Mouse (Mus musculus) thymus, postnatal 25 days (tissue): ENCODE measurements around the gene Hoxd12.

Experiments
- DNase-seq: peaks from one replicate; pipeline ENCODE4 v3.0.0; 2022

Hoxd12 gene

DNA sequence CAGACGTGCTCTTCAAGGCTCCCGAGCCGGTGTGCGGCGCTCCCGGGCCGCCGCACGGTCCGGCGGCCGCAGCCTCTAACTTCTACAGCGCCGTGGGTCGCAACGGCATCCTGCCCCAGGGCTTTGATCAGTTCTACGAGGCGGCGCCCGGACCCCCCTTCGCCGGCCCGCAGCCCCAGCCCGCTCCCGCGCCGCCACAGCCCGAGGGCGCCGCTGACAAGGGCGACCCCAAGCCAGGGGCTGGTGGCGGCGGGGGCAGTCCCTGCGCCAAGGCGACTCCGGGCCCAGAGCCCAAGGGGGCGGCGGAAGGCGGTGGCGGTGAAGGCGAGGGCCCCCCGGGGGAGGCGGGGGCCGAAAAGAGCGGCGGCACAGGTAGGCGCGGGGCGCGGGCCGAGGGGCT lies 8.0 kb downstream of the Hoxd12 start:
- DNase-seq: no peak

DNA sequence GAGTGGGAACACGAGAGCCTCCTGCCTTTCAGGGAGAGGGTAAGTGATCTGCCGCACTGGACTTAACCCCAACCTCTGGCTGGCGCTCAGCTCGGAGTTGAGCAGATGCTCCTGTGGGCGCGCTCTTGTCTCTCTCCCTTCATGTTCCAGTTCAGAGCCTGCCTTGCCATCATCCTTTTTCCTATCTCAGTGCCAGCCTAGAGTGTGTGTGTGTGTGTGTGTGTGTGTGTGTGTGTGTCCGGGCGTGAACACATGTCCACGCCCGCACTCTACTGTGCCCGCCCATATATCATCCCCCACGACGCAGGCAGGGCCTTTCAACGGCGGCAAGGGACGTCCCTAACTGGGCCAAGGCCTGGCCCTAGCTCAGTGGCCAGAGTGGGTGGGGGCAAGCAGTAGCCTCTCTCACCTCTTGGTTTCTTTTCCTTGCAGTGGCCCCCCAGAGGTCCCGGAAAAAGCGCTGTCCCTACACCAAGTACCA lies 8.7 kb downstream of the Hoxd12 start:
- DNase-seq: no peak

DNA sequence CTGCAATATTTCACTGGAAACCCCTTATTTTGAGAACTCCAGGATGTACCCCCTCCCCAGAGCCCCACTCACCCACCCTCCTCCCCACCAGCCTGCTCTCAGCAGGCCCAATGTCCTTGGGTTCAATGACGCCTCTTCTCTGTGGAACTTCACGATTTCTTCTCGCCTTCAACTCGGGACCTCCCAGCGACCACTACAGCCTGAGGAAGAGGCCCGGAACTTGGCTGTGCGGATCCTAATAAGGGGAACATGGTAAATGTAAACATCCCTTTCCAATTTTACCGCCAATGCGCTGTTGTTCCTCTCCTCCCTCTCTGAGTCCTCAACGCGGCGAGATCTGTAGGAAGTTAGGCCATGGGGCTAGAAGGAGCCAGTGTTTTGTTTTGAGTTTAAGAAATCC lies 9.3 kb downstream of the Hoxd12 start:
- DNase-seq: no peak

DNA sequence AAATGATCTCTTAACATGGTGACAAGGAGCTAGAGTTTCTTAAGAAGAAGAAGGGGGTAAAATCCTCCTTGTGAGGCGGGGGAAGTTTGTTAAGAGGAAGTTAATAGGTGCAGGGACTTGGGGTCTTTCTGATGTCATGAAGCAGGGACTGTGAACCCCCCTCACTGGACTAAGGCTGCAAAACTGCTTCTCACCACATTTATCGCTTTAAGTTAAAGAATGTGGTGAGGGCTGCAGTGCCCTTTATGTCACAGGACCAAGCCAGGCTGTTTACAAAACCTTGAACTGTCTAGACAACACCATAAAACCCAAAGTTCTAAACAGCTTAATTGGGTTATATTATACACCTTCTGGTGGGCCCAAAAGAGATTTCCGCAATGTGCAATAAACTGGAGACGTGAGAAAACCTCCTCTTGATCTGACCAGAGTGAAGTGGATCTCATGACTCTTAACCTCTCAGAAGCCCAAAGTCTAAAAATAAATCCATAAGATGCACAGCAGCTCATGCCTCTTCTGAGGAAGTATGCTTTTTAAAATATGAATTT lies 10.3 kb downstream of the Hoxd12 start:
- no peak for DNase-seq

DNA sequence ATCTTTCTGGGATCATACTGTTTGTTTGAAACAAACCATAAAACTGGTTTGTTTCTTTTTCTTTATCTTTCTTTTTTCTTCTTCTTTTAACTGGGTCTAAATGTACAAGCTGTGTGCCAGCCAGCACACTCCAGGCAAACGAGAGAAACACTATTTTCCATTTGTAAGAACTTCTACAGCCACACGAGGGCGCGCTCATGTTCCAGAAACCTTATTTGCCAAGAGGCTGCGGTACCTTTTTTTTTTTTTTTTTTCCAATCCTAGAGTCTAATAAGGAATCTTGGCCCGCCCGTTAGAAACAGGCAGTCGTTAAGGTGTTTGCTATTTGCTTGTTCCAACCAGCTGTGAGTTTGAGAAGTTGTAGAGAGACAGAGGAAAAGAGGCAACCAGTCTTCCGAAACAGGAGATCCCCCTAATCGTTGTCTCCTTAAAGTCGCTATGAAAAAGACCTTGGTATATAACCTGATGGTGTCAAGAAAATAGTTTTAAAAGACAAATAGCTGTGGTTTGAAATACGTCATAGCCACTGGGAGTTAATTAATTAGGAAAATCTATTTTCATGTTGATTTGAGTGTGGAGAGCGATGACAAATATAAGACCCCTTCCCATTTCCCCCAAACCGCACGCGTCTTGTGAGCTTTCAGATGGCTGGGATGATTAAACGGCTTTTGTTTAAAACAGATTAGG lies 11.6 kb downstream of the Hoxd12 start:
- no peak for DNase-seq

DNA sequence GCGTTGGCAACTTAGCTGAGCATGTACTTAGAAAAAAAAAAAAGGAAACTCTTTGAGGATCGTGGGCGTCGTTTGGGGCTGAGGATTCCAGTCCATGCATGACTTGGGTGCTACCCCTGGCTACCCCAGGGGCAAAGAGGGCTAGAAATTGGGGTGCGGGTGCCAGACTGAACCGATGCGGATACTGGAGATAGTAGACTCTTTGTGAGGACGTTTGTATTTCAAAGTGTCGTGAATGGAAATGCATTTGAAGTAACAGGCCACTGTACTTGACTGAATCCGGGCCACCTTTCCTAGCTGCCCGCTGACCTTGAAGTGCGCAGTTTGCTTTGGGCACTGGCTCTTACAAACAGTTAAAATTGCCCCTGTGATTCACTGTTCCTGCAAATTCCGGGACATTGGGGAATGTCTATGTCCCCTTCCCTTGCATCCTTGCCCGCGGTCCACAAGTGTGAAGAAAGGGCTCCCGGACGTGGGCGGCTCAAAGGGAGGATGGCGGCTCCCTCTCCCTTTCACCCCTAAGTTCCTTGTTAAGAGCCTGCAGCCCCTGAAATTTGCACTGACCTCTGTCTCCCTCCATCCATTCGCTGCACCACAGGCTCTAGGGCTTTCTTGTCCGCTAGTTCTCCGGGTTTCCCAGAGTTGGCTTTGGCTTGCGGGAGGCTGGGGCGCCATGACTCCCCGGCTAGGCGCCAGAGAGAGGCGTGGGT lies 12.3 kb downstream of the Hoxd12 start:
- DNase-seq: no peak

DNA sequence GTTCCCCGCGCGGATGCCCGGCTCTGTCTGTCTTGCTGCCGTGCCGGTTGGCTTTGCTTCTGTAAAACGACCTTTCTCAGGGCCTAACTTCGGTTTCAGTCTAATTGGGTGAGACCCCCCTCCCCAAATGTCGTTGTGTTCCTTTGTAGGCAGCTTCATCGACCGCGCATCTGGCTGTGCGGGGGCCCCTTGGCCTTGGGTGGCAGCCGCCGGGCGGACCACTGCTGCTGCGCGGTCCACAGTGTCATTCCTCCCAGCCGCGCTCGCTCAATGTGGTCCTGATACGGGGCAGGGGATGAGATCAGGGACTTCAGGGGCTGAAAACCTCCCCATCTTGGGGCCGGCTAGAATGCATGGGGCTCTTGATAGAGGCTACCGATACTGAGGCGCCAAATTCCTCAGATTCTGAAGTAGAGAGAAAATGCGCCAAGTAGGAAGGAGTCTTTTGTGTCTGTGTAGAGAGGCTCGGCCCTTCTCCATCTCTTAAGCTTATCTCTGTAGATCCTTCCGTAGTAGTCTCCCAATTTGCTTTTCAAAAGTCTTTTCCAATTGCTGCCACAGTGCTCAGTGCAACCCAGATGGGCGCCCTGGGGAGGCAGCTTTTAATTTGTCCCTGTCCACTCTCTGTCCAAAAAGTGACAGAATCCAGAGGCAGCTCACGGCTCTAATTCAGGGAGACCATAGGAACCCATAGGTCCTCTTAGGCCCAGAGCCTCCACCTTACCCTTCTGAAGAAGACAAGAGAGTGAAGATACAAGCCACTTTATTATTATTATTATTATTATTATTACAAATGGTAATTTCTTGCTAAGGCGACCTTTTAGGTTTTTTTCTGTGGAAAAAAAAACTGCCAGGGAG lies 13.1 kb downstream of the Hoxd12 start:
- DNase-seq: no peak

DNA sequence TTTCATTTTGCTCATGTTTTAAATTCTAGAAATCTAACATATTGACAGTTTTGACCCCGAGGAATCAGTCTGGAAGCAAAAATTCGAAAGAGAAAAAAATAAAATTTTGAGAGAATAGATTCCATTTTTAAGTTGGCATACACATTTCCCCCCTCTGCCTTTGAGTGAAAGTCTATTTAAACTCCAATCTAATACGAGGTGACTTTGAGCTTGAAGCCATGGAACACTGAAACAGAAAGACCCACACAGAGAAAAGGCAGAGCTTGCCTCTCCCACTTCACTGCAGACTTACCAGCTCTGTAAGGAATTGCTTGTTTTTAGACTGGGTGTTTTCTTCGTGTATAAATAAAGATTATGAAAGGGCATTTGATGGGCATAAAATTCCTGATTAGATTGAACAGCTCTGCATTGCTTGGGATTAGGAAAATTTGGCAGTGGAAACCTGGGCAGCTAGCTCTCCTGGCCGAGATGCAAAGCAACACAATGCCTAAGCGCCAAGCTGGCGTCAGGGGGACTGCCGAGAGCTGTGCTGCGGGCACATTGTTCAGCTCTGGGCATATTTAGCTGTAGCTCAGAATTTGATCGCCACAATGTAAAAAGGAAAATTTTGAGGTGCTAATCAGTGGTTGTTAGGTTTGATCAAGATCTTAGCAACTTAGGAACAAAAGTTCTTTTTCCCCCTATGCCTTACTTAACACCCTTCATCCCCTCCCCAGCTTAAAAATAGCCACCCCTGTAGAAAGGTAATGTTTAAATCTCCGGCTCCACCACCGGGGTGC lies 14.2 kb downstream of the Hoxd12 start:
- DNase-seq: no peak

DNA sequence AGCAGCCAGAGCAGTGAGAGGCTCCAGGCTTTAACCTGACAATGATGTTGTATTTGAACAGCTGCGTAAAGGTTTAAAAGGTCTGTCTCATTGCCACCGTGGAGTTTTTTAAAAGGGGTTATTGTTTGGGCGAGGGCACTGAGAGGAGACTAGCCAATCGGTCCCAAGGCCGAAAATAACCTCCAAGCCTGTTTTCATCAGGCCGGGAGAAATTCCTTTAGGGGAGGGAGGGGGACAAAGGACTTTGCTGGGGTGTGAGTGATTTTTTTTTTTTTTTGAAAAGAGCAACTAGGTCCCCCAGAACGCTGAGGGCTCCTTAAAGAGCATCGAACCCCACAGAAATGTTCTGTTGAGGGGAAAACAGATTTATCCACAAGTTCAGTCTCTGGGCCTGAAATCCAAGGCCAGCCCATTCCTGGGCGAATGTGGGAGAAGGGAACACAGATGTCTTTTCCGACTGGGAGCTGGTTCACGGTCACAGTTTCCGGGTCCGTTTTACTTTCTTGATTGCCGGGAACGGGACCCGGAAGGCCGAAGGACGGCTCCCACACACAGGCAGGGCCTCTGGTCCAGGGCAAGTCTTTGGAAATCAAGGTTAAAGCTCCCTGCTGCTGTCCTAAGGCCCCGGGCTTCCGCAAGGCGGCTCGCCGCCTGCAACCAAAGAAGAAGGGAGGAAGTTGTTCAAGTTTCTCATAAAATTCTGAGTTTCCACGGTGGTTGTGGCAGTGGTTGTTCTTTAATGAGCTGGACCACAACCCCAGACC lies 14.9 kb downstream of the Hoxd12 start:
- no peak for DNase-seq

DNA sequence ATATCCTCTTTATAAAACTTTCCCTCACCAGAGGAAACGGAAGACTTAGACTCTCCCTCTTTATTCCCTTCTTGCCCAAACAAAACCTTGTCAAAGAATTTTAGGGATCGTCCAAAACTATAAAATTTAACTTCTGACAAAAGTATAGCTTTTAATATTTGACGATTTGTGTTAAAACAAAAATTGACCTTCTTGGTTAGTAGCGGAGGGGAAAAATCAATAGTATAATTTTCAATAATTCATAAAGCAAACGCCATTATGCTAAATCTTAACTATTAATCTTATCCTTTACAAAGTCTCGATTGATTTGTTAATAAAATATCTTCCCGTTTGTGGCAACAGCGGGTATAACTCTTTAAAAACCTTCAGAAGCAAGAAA lies 15.5 kb downstream of the Hoxd12 start:
- no peak for DNase-seq

DNA sequence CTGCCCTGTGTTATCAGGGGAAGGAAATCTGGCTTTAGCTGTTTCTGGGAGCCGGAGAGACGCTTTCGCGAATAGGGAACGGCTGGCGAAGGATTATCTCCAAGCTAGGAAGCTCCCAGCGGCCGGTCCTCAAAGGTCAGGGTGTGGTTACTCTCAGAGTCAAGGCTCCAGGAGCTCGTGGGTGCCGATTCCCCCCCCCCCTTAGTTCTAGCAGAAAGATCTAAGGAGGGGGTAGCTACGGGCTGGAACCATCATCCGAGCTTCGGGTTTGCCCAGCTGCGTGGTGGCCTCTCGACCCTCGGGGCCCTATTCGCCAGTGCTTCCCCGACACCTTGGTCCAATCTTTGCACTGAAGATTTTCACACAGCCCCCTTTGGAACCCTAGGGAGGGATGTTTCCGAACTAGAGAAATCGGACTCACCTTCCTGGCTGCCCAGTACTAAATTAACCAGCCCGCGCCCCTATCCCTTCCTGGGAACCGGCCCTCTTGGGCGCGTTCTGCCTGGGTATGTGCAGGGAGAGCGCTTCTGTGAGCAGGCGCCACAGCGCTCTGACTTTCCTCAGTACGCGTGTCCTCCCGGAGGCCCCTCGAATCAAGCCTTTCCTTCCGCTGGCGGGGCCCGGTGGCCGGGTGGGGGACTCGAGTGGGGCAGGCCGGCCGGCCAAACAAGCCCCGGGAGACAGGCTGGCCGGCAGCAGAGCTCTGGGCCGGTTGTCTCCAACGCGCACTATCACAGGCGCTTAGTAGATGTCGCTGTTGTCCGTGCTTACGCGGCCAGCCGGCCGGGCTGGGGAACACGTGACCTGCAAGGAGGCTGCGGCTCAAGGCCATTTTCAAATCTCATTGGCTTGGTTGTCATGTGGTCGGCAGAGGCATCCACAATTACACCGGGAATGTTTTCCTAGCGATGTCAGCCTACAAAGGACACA lies 16.5 kb downstream of the Hoxd12 start, which contains the start of gene Hoxd10:
Gene Hoxd10, plus strand, starts transcription at position 903 of the 930 bp plus-strand sequence.
- DNase-seq: no peak

DNA sequence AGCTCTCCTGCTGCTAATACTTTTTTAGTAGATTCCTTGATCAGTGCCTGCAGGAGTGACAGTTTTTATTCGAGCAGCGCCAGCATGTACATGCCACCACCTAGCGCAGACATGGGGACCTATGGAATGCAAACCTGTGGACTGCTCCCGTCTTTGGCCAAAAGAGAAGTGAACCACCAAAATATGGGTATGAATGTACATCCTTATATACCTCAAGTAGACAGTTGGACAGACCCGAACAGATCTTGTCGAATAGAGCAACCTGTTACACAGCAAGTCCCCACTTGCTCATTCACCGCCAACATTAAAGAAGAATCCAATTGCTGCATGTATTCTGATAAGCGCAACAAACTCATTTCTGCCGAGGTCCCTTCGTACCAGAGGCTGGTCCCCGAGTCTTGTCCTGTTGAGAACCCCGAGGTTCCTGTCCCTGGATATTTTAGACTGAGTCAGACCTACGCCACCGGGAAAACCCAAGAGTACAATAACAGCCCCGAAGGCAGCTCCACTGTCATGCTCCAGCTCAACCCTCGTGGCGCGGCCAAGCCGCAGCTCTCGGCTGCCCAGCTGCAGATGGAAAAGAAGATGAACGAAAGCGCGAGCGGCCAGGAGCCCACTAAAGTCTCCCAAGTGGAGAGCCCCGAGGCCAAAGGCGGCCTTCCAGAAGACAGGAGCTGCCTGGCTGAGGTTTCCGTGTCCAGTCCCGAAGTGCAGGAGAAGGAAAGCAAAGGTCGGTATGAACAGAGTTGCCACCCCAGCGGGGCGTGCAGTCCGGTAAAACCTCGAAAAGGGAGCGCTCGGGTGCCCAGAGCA lies 17.4 kb downstream of the Hoxd12 start:
- DNase-seq: no peak

DNA sequence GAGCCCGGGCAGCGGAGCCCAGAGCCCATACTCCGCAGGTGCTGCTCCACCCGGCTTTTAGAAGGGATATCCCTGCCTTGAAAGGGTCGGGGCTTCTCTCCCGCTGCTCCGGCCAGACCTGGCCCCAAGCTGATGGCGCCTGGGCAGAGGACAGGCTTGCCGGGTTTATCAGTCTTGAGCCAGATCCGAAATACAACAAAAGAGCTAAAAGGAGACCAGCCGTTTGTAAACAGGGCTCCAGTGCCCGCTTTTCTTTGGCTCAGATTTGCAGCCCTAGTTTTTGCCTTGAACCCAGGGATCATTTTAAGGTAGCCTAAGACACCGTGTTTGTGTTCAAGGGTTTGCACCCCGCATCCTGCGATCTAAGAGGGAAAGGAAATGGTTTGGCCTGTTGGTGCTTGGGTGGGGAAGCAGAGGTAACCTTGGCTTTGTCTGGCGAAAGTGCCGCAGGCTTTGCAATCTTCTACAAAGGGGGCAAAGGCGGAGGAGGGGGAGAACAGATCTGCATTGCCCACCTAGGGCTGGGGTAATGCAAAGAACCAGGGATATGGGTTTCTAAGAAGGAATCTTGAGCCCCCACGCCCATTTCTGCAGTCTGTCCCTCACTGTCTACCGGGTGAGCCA lies 18.1 kb downstream of the Hoxd12 start:
- no peak for DNase-seq

DNA sequence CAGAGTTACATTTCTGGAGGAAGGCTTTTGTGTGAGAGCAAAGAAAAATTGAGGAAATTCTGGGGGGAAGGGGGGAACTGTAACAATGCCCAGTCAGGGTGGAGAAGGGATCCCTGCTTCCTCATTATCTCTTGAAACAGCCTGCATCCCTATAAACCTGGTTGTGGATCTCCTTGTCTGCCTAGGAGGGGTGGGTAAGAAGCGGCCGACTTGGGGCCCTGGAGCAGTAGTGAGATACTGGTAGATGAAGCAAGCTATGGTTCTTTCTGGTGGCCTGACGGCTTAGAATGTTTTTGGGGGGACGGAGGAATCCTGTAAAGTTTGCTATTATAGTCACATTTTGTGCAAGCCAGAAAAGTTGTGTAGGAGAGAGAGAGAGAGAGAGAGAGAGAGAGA lies 18.6 kb downstream of the Hoxd12 start:
- no peak for DNase-seq

DNA sequence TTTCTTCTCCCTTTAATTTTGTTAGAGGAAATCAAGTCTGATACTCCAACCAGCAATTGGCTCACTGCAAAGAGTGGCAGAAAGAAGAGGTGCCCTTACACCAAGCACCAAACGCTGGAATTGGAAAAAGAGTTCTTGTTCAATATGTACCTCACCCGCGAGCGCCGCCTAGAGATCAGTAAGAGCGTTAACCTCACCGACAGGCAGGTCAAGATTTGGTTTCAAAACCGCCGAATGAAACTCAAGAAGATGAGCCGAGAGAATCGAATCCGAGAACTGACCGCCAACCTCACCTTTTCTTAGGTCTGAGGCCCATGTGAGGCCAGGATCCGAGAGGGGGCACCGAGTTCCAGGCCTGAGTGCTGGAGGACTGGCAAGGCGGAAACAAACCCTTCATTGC lies 19.3 kb downstream of the Hoxd12 start:
- no peak for DNase-seq

DNA sequence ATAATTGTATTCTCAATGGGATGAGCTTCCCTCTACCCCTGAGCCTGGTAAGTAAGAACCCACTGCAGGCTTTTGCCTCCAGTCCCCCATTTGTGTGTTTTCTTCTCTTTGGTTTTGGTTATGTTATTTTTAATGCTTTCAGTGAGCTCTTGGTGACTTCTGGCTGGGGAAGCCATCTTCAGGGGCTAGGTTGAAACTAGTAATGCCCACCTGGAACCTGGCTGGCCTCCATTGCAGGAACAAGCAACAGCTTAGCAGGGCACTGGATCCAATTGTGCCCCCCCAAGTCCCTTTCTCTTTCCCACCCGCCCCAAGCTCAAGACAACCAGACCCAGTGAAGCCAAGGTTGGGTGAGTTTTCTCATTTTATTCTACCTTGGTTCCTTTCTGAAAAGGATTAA lies 20.6 kb downstream of the Hoxd12 start:
- DNase-seq: no peak

DNA sequence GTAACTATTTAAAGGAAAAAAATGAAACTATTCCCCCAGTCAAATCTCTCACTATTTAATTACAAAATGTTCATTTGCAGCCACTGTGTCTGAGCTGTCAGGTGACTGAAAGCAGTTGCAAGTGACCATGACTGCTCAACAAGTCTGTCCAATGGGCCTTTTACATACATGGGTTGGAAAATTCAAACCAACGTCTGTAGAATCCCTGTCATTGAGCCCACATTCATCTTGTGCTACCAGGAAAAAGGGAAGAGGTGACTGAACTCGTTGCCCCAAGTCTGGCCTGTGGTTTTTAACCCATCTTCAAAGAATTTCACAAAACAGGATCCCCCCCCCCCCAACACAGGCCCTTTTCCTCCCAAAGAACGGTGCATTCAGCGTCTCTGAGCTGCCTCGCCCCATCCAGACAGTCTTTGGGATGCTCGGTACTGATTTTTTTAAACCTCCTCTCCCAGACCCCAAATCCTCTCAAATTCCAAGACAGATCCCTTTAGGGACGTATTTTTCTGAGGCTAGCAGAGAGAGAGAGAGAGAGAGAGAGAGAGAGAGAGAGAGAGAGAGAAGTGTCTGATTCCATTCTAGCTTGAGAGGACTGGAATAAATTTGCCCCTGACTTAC lies 21.1 kb downstream of the Hoxd12 start:
- no peak for DNase-seq

DNA sequence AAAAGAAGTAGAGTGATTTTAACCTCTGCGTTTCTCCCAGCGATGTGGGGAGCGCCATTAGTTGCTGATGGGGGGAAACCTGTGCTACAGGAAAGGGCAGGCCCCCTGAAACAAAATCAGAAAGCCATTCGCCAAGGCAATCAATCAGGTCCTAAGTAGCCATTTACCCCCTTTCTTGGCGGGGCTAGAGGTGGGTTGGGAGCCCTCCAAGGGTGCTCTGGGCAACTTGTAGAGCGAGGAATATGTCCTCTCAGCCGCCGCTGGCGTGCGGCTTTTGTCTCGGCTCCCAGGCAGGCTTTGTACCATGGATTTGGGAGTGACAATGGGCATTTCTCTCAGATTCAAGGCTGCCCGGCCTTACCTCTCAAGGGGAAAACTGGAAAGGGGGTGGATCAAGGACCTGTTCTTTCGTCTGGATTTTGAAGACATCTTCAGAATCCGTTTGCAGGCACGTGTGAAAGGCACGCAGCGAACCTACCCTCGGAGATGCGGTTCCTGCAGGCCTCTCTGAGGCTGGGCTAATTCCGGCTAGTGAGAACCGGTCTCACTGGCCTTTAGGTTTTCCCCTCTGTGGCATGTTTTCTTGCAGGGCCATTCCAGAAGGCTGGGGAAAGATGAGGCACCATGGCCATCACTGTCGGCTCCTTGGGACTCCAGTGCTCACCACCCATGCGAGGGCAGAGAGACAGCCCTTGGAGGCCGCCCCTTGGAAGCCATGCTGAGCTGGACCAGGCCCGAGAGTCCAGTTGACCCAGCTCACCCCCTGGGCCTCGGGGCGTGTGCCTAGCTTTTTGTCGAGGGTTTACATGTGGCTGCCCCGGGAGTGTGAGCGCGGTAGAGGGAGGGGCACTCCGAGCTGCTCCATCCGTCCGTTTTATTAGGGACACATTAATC lies 21.9 kb downstream of the Hoxd12 start:
- DNase-seq: no peak
